In the genomic region with DNA sequence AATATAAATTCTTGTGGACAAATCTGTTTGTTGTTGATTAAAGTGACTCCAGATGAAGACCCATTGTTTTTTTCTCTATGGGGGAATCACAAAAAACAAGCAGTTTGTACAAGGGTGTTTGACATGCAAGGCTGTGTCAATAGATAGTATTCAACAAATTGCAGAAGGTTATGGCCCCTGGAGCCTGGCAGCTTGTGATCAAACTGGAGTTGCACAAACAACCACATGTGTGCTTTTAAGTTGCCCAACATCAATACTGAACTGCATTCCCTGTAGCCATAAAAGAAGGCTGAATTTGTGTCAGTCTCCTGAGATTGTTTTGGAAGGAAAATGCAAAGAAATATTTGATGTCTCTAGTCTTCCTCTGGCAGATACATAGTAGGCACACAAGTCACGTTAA, we compare ENCODE assay signal across 16 mouse cellular contexts.
"Had no signal": no experiment of that assay in that cellular context is flagged by ENCODE, and none has a peak within 500 bp of the region (broad histone marks: within the 10 kb centered on the region; RNA-seq: fewer than 3 reads in every experiment).

No protein-coding gene starts in this region.

- H3K9ac ChIP-seq: neural tube, embryonic 13.5 days; neural tube, embryonic 15.5 days; stomach, embryonic 15.5 days had no signal

- H3K27ac ChIP-seq: neural tube, embryonic 13.5 days; neural tube, embryonic 15.5 days; stomach, embryonic 15.5 days; stomach, postnatal 0 days had no signal

- H3K4me3 ChIP-seq: neural tube, embryonic 13.5 days; neural tube, embryonic 15.5 days; stomach, embryonic 15.5 days had no signal

- H3K36me3 ChIP-seq: neural tube, embryonic 13.5 days; neural tube, embryonic 15.5 days; stomach, embryonic 15.5 days had no signal

- H3K4me2 ChIP-seq: neural tube, embryonic 13.5 days; neural tube, embryonic 15.5 days; stomach, embryonic 15.5 days had no signal

- H3K9me3 ChIP-seq: neural tube, embryonic 13.5 days; neural tube, embryonic 15.5 days; stomach, embryonic 15.5 days had no signal

- DNase-seq: retina, postnatal 1 day; right cerebral cortex, adult 18-20 months; right cerebral cortex, postnatal 14 days; right cerebral cortex, postnatal 25 days; right cerebral cortex, postnatal 4 days; spleen, adult 18-20 months; thymus, adult 18-20 months; thymus, adult 2 months; thymus, postnatal 14 days; thymus, postnatal 25 days; thymus, postnatal 36 days; thymus, postnatal 4 days had no signal

- H3K4me1 ChIP-seq: neural tube, embryonic 13.5 days; neural tube, embryonic 15.5 days; stomach, embryonic 15.5 days had no signal

- H3K27me3 ChIP-seq: neural tube, embryonic 13.5 days; neural tube, embryonic 15.5 days; stomach, embryonic 15.5 days had no signal
